Mouse (Mus musculus) MEL (cell line): ENCODE measurements around the gene Cacna1h. TPM values are rescaled to one million over a fixed set of nuclear protein-coding genes. Genes with fewer than 3 reads are reported as not detected.

Source experiments
- DNase-seq: peaks from one replicate; pipeline ENCODE4 v3.0.0; 2011; ENCODE audit warnings: low read depth, low spot score
- H3K27ac ChIP-seq: 2 replicates; pipeline ENCODE4 v1.5.1; 2012; ENCODE audit warnings: low read depth, mild to moderate bottlenecking, control low read depth, low read length, moderate library complexity; ENCODE audit not compliant: control insufficient read depth
- H3K27me3 ChIP-seq, 2 experiments: fragments of 150-350 bp in 1 of 2; sonication (generic) in 1 of 2; 2 replicates each; pipeline ENCODE4 v1.6.1; 2012; ENCODE audit warnings: low read length in 2 of 2, mild to moderate bottlenecking in 2 of 2, improper control_type of control experiment in 1 of 2, moderate library complexity in 1 of 2; ENCODE audit not compliant: insufficient read depth in 2 of 2, control insufficient read depth in 1 of 2
- H3K36me3 ChIP-seq, 2 experiments: 2 replicates each; pipeline ENCODE4 v1.6.1; 2012 to 2014; ENCODE audit warnings: low read length in 2 of 2, improper control_type of control experiment in 1 of 2, inconsistent platforms in 1 of 2, mild to moderate bottlenecking in 1 of 2; ENCODE audit not compliant: insufficient read depth in 2 of 2, control insufficient read depth in 1 of 2
- H3K4me1 ChIP-seq, 2 experiments: fragments of 150-350 bp in 1 of 2; sonication (generic) in 1 of 2; 2 replicates each; pipeline ENCODE4 v1.6.1; 2012; ENCODE audit warnings: low read length in 2 of 2, improper control_type of control experiment in 1 of 2, mild to moderate bottlenecking in 1 of 2; ENCODE audit not compliant: insufficient read depth in 2 of 2, control insufficient read depth in 1 of 2
- H3K4me3 ChIP-seq, 2 experiments: fragments of 150-350 bp in 1 of 2; sonication (generic) in 1 of 2; 2 replicates each; pipeline ENCODE4 v1.5.1; 2012; ENCODE audit warnings: low read depth in 2 of 2, low read length in 2 of 2, mild to moderate bottlenecking in 2 of 2, moderate library complexity in 2 of 2, control low read depth in 1 of 2, improper control_type of control experiment in 1 of 2; ENCODE audit not compliant: control insufficient read depth in 1 of 2, insufficient read depth in 1 of 2
- H3K79me2 ChIP-seq: 2 replicates; pipeline ENCODE4 v1.6.1; 2012; ENCODE audit warnings: mild to moderate bottlenecking, low read length, moderate library complexity; ENCODE audit not compliant: control insufficient read depth, poor library complexity, insufficient read depth
- H3K9ac ChIP-seq: 2 replicates; pipeline ENCODE4 v1.6.1; 2012; ENCODE audit warnings: low read depth, mild to moderate bottlenecking, control low read depth, low read length, moderate library complexity; ENCODE audit not compliant: control insufficient read depth, poor library complexity, severe bottlenecking
- H3K9me3 ChIP-seq: fragments of 150-350 bp; sonication (generic); replicated peaks from 2 replicates; pipeline ENCODE4 v1.6.1; 2012; ENCODE audit warnings: mild to moderate bottlenecking, low read length, improper control_type of control experiment, moderate library complexity; ENCODE audit not compliant: insufficient read depth
- CHD1 ChIP-seq: IDR thresholded peaks from 2 replicates; pipeline ENCODE4 v1.6.1; 2012; ENCODE audit warnings: low read depth, mild to moderate bottlenecking, inconsistent platforms, low read length, improper control_type of control experiment
- CHD2 ChIP-seq: IDR thresholded peaks from 2 replicates; pipeline ENCODE4 v1.6.1; 2011; ENCODE audit warnings: low read length, improper control_type of control experiment
- CTCF ChIP-seq, 3 experiments: IDR thresholded peaks in 2 of 3; conservative IDR thresholded peaks in 1 of 3; 2 replicates each; pipeline ENCODE4 v1.5.1; 2011 to 2012; ENCODE audit warnings: low read length in 3 of 3, low read depth in 2 of 3, mild to moderate bottlenecking in 2 of 3, improper control_type of control experiment in 1 of 3, inconsistent platforms in 1 of 3, mixed read lengths in 1 of 3, moderate library complexity in 1 of 3; ENCODE audit not compliant: control insufficient read depth in 1 of 3, insufficient read depth in 1 of 3, poor library complexity in 1 of 3, severe bottlenecking in 1 of 3
- E2F4 ChIP-seq: IDR thresholded peaks from 2 replicates; pipeline ENCODE4 v1.6.1; 2011; ENCODE audit warnings: low read depth, low read length, improper control_type of control experiment, borderline replicate concordance
- ELF1 ChIP-seq: IDR thresholded peaks from 2 replicates; pipeline ENCODE4 v1.6.1; 2014; ENCODE audit warnings: low read depth, mild to moderate bottlenecking, inconsistent platforms, low read length, improper control_type of control experiment, moderate library complexity
- EP300 ChIP-seq, 2 experiments: IDR thresholded peaks; 2 replicates each; pipeline ENCODE4 v1.6.1; 2011; ENCODE audit warnings: improper control_type of control experiment in 2 of 2, low read length in 2 of 2, low read depth in 1 of 2, mild to moderate bottlenecking in 1 of 2
- ETS1 ChIP-seq: IDR thresholded peaks from 2 replicates; pipeline ENCODE4 v1.6.1; 2012; ENCODE audit warnings: low read depth, mild to moderate bottlenecking, inconsistent platforms, low read length, improper control_type of control experiment, moderate library complexity
- HCFC1 ChIP-seq: IDR thresholded peaks from 2 replicates; pipeline ENCODE4 v1.6.1; 2012; ENCODE audit warnings: low read depth, mild to moderate bottlenecking, inconsistent platforms, low read length, improper control_type of control experiment, moderate library complexity
- JUND ChIP-seq: IDR thresholded peaks from 2 replicates; pipeline ENCODE4 v1.6.1; 2011; ENCODE audit warnings: low read depth, mild to moderate bottlenecking, improper control_type of control experiment, low read length
- KAT2A ChIP-seq: conservative IDR thresholded peaks from 2 replicates; pipeline ENCODE4 v1.6.1; 2012; ENCODE audit warnings: low read depth, low read length, improper control_type of control experiment, inconsistent platforms
- MAX ChIP-seq: IDR thresholded peaks from 2 replicates; pipeline ENCODE4 v1.6.1; 2011; ENCODE audit warnings: low read length, improper control_type of control experiment
- MAZ ChIP-seq: IDR thresholded peaks from 2 replicates; pipeline ENCODE4 v1.6.1; 2012; ENCODE audit warnings: low read depth, mild to moderate bottlenecking, inconsistent platforms, low read length, improper control_type of control experiment
- MEF2A ChIP-seq: IDR thresholded peaks from 2 replicates; pipeline ENCODE4 v1.6.1; 2014; ENCODE audit warnings: low read depth, mild to moderate bottlenecking, inconsistent platforms, low read length, improper control_type of control experiment; ENCODE audit not compliant: poor library complexity, insufficient replicate concordance, severe bottlenecking; ENCODE audit errors: extremely low read depth
- MXI1 ChIP-seq: IDR thresholded peaks from 2 replicates; pipeline ENCODE4 v1.6.1; 2011; ENCODE audit warnings: mild to moderate bottlenecking, low read depth, low read length, improper control_type of control experiment
- MYB ChIP-seq: IDR thresholded peaks from 2 replicates; pipeline ENCODE4 v1.6.1; 2011; ENCODE audit warnings: mild to moderate bottlenecking, low read depth, low read length, improper control_type of control experiment
- MYC ChIP-seq: IDR thresholded peaks from 2 replicates; pipeline ENCODE4 v1.6.1; 2011; ENCODE audit warnings: low read depth, mild to moderate bottlenecking, low read length, improper control_type of control experiment, moderate library complexity
- NELFE ChIP-seq: IDR thresholded peaks from 2 replicates; pipeline ENCODE4 v1.6.1; 2011; ENCODE audit warnings: low read depth, low read length, improper control_type of control experiment
- POLR2A ChIP-seq, 2 experiments: IDR thresholded peaks; 2 replicates each; pipeline ENCODE4 v1.6.1; 2011 to 2012; ENCODE audit warnings: low read length in 2 of 2, mild to moderate bottlenecking in 2 of 2, control low read depth in 1 of 2, improper control_type of control experiment in 1 of 2, low read depth in 1 of 2, moderate library complexity in 1 of 2; ENCODE audit not compliant: control insufficient read depth in 1 of 2, insufficient read depth in 1 of 2, poor library complexity in 1 of 2
- POLR2AphosphoS2 ChIP-seq: IDR thresholded peaks from 2 replicates; pipeline ENCODE4 v1.6.1; 2011; ENCODE audit warnings: low read length, improper control_type of control experiment
- POLR2AphosphoS5 ChIP-seq: IDR thresholded peaks from 2 replicates; pipeline ENCODE4 v1.6.1; 2012; ENCODE audit warnings: low read depth, borderline replicate concordance, mild to moderate bottlenecking, inconsistent platforms, low read length, moderate library complexity, mixed read lengths
- RCOR1 ChIP-seq: IDR thresholded peaks from 2 replicates; pipeline ENCODE4 v1.6.1; 2012; ENCODE audit warnings: low read depth, mild to moderate bottlenecking, inconsistent platforms, low read length, improper control_type of control experiment
- SIN3A ChIP-seq: IDR thresholded peaks from 2 replicates; pipeline ENCODE4 v1.6.1; 2012; ENCODE audit warnings: low read length, improper control_type of control experiment, inconsistent platforms
- TBP ChIP-seq: IDR thresholded peaks from 2 replicates; pipeline ENCODE4 v1.8.0; 2011; ENCODE audit warnings: low read depth, low read length, improper control_type of control experiment
- TCF12 ChIP-seq: IDR thresholded peaks from 2 replicates; pipeline ENCODE4 v1.6.1; 2014; ENCODE audit warnings: low read depth, mild to moderate bottlenecking, inconsistent platforms, low read length, improper control_type of control experiment, moderate library complexity
- UBTF ChIP-seq: IDR thresholded peaks from 2 replicates; pipeline ENCODE4 v1.6.1; 2012; ENCODE audit warnings: low read depth, mild to moderate bottlenecking, inconsistent platforms, low read length, improper control_type of control experiment, moderate library complexity, borderline replicate concordance; ENCODE audit not compliant: insufficient read depth
- USF2 ChIP-seq, 2 experiments: IDR thresholded peaks; 2 replicates each; pipeline ENCODE4 v1.6.1; 2011 to 2012; ENCODE audit warnings: improper control_type of control experiment in 2 of 2, low read length in 2 of 2, borderline replicate concordance in 1 of 2, inconsistent platforms in 1 of 2, low read depth in 1 of 2, mild to moderate bottlenecking in 1 of 2; ENCODE audit not compliant: insufficient read depth in 1 of 2
- ZC3H11A ChIP-seq: IDR thresholded peaks from 2 replicates; pipeline ENCODE4 v1.6.1; 2012; ENCODE audit warnings: low read depth, mild to moderate bottlenecking, inconsistent platforms, low read length, improper control_type of control experiment
- ZKSCAN1 ChIP-seq: IDR thresholded peaks from 2 replicates; pipeline ENCODE4 v1.6.1; 2012; ENCODE audit warnings: low read depth, mild to moderate bottlenecking, inconsistent platforms, low read length, improper control_type of control experiment, moderate library complexity
- polyA plus RNA-seq, 2 experiments: library from polyadenylated mRNA; stranded (reverse) in 1 of 2; unstranded in 1 of 2; fragments of >175 nt in 1 of 2; fragments of >200 nt in 1 of 2; gene quantifications; 2 replicates each; pipeline versions ENCODE4 v1.2.1 to v1.2.4; 2012; ENCODE audit warnings: low replicate concordance in 2 of 2, low read depth in 1 of 2; ENCODE audit not compliant: insufficient read length in 2 of 2, insufficient read depth in 1 of 2, missing spikeins in 1 of 2
- total RNA-seq: library from RNA; depleted of rRNA; stranded (reverse); fragments of 300-350 nt; gene quantifications from 2 replicates; pipeline ENCODE4 v1.2.3, GENCODE M21; 2012

Cacna1h gene
- total and polyA plus RNA-seq, 3 experiments = 0.25 to 0.31 TPM; not detected in 1

DNA sequence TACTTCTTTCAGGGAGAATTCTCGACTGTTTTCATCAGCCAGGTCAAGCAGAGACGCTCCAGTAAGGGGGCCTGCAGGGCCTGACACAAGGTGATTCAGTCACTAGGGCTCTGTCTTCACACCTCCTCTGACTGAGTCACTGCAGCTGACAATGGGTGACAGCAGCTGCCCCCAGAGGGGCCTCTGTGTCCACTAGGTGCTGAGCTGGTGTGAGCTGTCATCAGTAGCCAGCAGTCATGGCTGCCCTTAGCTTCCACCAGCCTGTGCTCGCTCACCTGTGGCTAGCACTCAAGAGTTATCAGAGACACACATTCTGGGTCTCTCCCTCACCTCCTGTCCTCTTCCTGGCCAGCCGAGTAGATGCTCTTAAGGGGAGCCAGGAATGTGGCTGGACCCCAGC, 47.2 kb upstream of the Cacna1h start:
- Histone ChIP-seq H3K27ac (no peak overlapping the region), H3K4me1 (no peaks in the 10 kb centered on the region), H3K27me3 (peaks cover 10 to 19% of the 10 kb centered on the region in 2 experiments), H3K9me3 (no peaks in the 10 kb centered on the region), H3K36me3 (no peaks in the 10 kb centered on the region), H3K79me2 (no peaks in the 10 kb centered on the region), H3K9ac (no peak overlapping the region), H3K4me3 (no peak overlapping the region)
- DNase-seq = no peak
- TF ChIP-seq CHD1 (no peak), ZC3H11A (no peak), NELFE (no peak), MYB (no peak), E2F4 (no peak), ELF1 (no peak), RCOR1 (no peak), TBP (no peak), MYC (no peak), SIN3A (no peak), TCF12 (no peak), EP300 (IDR thresholded peaks at IDR 0.05; ENCODE audit: low read depth in 1 of 2, low read length in 2 of 2) (no peak), CTCF (IDR thresholded peaks at IDR 0.05 in 2 of 3, conservative IDR thresholded peaks at IDR 0.05 in 1 of 3; ENCODE audit: control insufficient read depth in 1 of 3, insufficient read depth in 1 of 3, low read depth in 2 of 3, low read length in 3 of 3, poor library complexity in 1 of 3, severe bottlenecking in 1 of 3) (no peak), JUND (no peak), ETS1 (no peak), MAX (no peak), POLR2A (IDR thresholded peaks at IDR 0.05; ENCODE audit: control insufficient read depth in 1 of 2, insufficient read depth in 1 of 2, low read depth in 1 of 2, low read length in 2 of 2, poor library complexity in 1 of 2) (no peak)

DNA sequence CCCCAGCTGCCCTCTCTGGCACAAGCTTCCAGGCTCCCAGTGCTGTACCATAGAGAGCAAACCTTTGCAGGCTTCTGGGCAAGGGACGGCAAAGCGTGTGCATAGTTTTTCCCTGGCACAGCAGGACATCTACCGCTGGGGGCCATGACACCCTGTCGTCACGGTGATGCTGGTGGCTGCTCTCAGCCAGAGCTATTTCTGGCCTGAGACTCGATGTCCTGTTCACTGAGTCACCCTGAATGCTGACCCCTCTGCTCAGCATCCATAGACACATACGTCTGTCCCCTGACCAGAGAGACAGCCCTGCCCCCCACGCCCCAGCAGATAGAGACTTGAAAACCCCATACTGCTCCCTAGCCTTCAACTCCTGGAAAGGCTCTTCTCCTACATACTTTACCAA, 46.6 kb upstream of the Cacna1h start:
- H3K36me3 ChIP-seq = no peaks in the 10 kb centered on the region
- no peak overlapping the region for H3K27ac ChIP-seq
- no peak overlapping the region for H3K9ac ChIP-seq
- peaks cover 10 to 19% of the 10 kb centered on the region in 2 experiments for H3K27me3 ChIP-seq
- H3K79me2 ChIP-seq = no peaks in the 10 kb centered on the region
- no peaks in the 10 kb centered on the region for H3K9me3 ChIP-seq
- no peak overlapping the region for H3K4me3 ChIP-seq
- TF ChIP-seq ZKSCAN1 (no peak), KAT2A (no peak), POLR2AphosphoS2 (no peak), USF2 (IDR thresholded peaks at IDR 0.05; ENCODE audit: borderline replicate concordance in 1 of 2, insufficient read depth in 1 of 2, low read depth in 1 of 2, low read length in 2 of 2) (no peak), MAZ (no peak), HCFC1 (no peak), CHD2 (no peak), EP300 (IDR thresholded peaks at IDR 0.05; ENCODE audit: low read depth in 1 of 2, low read length in 2 of 2) (no peak), ETS1 (no peak), POLR2AphosphoS5 (no peak), RCOR1 (no peak), MEF2A (no peak), UBTF (no peak), MXI1 (no peak)
- no peaks in the 10 kb centered on the region for H3K4me1 ChIP-seq
- no peak for DNase-seq
